Mouse (Mus musculus) MEL (cell line): ENCODE data around the gene 1110017D15Rik. TPM values are rescaled to one million over a fixed set of nuclear protein-coding genes. Genes with fewer than 3 reads are reported as not detected.

Experiments
- DNase-seq: peaks from one replicate; pipeline ENCODE4 v3.0.0; 2011; ENCODE audit warnings: low read depth, low spot score
- H3K27ac ChIP-seq: 2 replicates; pipeline ENCODE4 v1.5.1; 2012; ENCODE audit warnings: low read depth, mild to moderate bottlenecking, control low read depth, low read length, moderate library complexity; ENCODE audit not compliant: control insufficient read depth
- H3K27me3 ChIP-seq, 2 experiments: fragments of 150-350 bp in 1 of 2; sonication (generic) in 1 of 2; 2 replicates each; pipeline ENCODE4 v1.6.1; 2012; ENCODE audit warnings: low read length in 2 of 2, mild to moderate bottlenecking in 2 of 2, improper control_type of control experiment in 1 of 2, moderate library complexity in 1 of 2; ENCODE audit not compliant: insufficient read depth in 2 of 2, control insufficient read depth in 1 of 2
- H3K36me3 ChIP-seq, 2 experiments: 2 replicates each; pipeline ENCODE4 v1.6.1; 2012 to 2014; ENCODE audit warnings: low read length in 2 of 2, improper control_type of control experiment in 1 of 2, inconsistent platforms in 1 of 2, mild to moderate bottlenecking in 1 of 2; ENCODE audit not compliant: insufficient read depth in 2 of 2, control insufficient read depth in 1 of 2
- H3K4me1 ChIP-seq, 2 experiments: fragments of 150-350 bp in 1 of 2; sonication (generic) in 1 of 2; 2 replicates each; pipeline ENCODE4 v1.6.1; 2012; ENCODE audit warnings: low read length in 2 of 2, improper control_type of control experiment in 1 of 2, mild to moderate bottlenecking in 1 of 2; ENCODE audit not compliant: insufficient read depth in 2 of 2, control insufficient read depth in 1 of 2
- H3K4me3 ChIP-seq, 2 experiments: fragments of 150-350 bp in 1 of 2; sonication (generic) in 1 of 2; 2 replicates each; pipeline ENCODE4 v1.5.1; 2012; ENCODE audit warnings: low read depth in 2 of 2, low read length in 2 of 2, mild to moderate bottlenecking in 2 of 2, moderate library complexity in 2 of 2, control low read depth in 1 of 2, improper control_type of control experiment in 1 of 2; ENCODE audit not compliant: control insufficient read depth in 1 of 2, insufficient read depth in 1 of 2
- H3K79me2 ChIP-seq: 2 replicates; pipeline ENCODE4 v1.6.1; 2012; ENCODE audit warnings: mild to moderate bottlenecking, low read length, moderate library complexity; ENCODE audit not compliant: control insufficient read depth, poor library complexity, insufficient read depth
- H3K9ac ChIP-seq: 2 replicates; pipeline ENCODE4 v1.6.1; 2012; ENCODE audit warnings: low read depth, mild to moderate bottlenecking, control low read depth, low read length, moderate library complexity; ENCODE audit not compliant: control insufficient read depth, poor library complexity, severe bottlenecking
- H3K9me3 ChIP-seq: fragments of 150-350 bp; sonication (generic); replicated peaks from 2 replicates; pipeline ENCODE4 v1.6.1; 2012; ENCODE audit warnings: mild to moderate bottlenecking, low read length, improper control_type of control experiment, moderate library complexity; ENCODE audit not compliant: insufficient read depth
- E2F4 ChIP-seq: IDR thresholded peaks from 2 replicates; pipeline ENCODE4 v1.6.1; 2011; ENCODE audit warnings: low read depth, low read length, improper control_type of control experiment, borderline replicate concordance
- ETS1 ChIP-seq: IDR thresholded peaks from 2 replicates; pipeline ENCODE4 v1.6.1; 2012; ENCODE audit warnings: low read depth, mild to moderate bottlenecking, inconsistent platforms, low read length, improper control_type of control experiment, moderate library complexity
- GABPA ChIP-seq: IDR thresholded peaks from 2 replicates; pipeline ENCODE4 v1.6.1; 2012; ENCODE audit warnings: low read depth, mild to moderate bottlenecking, inconsistent platforms, low read length, improper control_type of control experiment, moderate library complexity
- MAX ChIP-seq: IDR thresholded peaks from 2 replicates; pipeline ENCODE4 v1.6.1; 2011; ENCODE audit warnings: low read length, improper control_type of control experiment
- MEF2A ChIP-seq: IDR thresholded peaks from 2 replicates; pipeline ENCODE4 v1.6.1; 2014; ENCODE audit warnings: low read depth, mild to moderate bottlenecking, inconsistent platforms, low read length, improper control_type of control experiment; ENCODE audit not compliant: poor library complexity, insufficient replicate concordance, severe bottlenecking; ENCODE audit errors: extremely low read depth
- MXI1 ChIP-seq: IDR thresholded peaks from 2 replicates; pipeline ENCODE4 v1.6.1; 2011; ENCODE audit warnings: mild to moderate bottlenecking, low read depth, low read length, improper control_type of control experiment
- MYC ChIP-seq: IDR thresholded peaks from 2 replicates; pipeline ENCODE4 v1.6.1; 2011; ENCODE audit warnings: low read depth, mild to moderate bottlenecking, low read length, improper control_type of control experiment, moderate library complexity
- RAD21 ChIP-seq: IDR thresholded peaks from 2 replicates; pipeline ENCODE4 v1.6.1; 2011; ENCODE audit warnings: mild to moderate bottlenecking, low read depth, low read length, improper control_type of control experiment
- RCOR1 ChIP-seq: IDR thresholded peaks from 2 replicates; pipeline ENCODE4 v1.6.1; 2012; ENCODE audit warnings: low read depth, mild to moderate bottlenecking, inconsistent platforms, low read length, improper control_type of control experiment
- TAL1 ChIP-seq: IDR thresholded peaks from 2 replicates; pipeline ENCODE4 v1.6.1; 2012; ENCODE audit warnings: mild to moderate bottlenecking, inconsistent platforms, low read length, moderate library complexity, mixed read lengths
- TBP ChIP-seq: IDR thresholded peaks from 2 replicates; pipeline ENCODE4 v1.8.0; 2011; ENCODE audit warnings: low read depth, low read length, improper control_type of control experiment
- USF1 ChIP-seq: IDR thresholded peaks from 2 replicates; pipeline ENCODE4 v1.6.1; 2014; ENCODE audit warnings: low read depth, mild to moderate bottlenecking, inconsistent platforms, low read length, improper control_type of control experiment, moderate library complexity
- ZNF384 ChIP-seq: IDR thresholded peaks from 2 replicates; pipeline ENCODE4 v1.6.1; 2012; ENCODE audit warnings: low read depth, mild to moderate bottlenecking, inconsistent platforms, low read length, improper control_type of control experiment
- polyA plus RNA-seq, 2 experiments: library from polyadenylated mRNA; stranded (reverse) in 1 of 2; unstranded in 1 of 2; fragments of >175 nt in 1 of 2; fragments of >200 nt in 1 of 2; gene quantifications; 2 replicates each; pipeline versions ENCODE4 v1.2.1 to v1.2.4; 2012; ENCODE audit warnings: low replicate concordance in 2 of 2, low read depth in 1 of 2; ENCODE audit not compliant: insufficient read length in 2 of 2, insufficient read depth in 1 of 2, missing spikeins in 1 of 2
- total RNA-seq: library from RNA; depleted of rRNA; stranded (reverse); fragments of 300-350 nt; gene quantifications from 2 replicates; pipeline ENCODE4 v1.2.3, GENCODE M21; 2012

1110017D15Rik gene
- total and polyA plus RNA-seq, 3 experiments: 0.21 TPM; not detected in 2

- H3K79me2 ChIP-seq: no peaks in the 10 kb centered on the region
- no peak for TF ChIP-seq MXI1
- TF ChIP-seq ZNF384: no peak
- no peaks in the 10 kb centered on the region for H3K27me3 ChIP-seq
- DNase-seq: no peak
- peaks cover 0 to 2% of the 10 kb centered on the region in 2 experiments; a peak in 2 of 4 replicates for H3K36me3 ChIP-seq
- H3K4me1 ChIP-seq: peaks cover 0 to 5% of the 10 kb centered on the region in 2 experiments; a peak in 1 of 4 replicates
- no peaks in the 10 kb centered on the region for H3K9me3 ChIP-seq
- no peak overlapping the region for H3K4me3 ChIP-seq
- H3K27ac ChIP-seq: no peak overlapping the region
- H3K9ac ChIP-seq: no peak overlapping the region
These were observed 20.1 kb downstream of the 1110017D15Rik start for GRCm38 (mm10) chr4:41497046-41497445.

- DNase-seq: no peak
- TF ChIP-seq GABPA: no peak
- TF ChIP-seq RCOR1: no peak
- no peak for TF ChIP-seq TBP
- TF ChIP-seq TAL1: no peak
- no peak for TF ChIP-seq RAD21
- no peak for TF ChIP-seq ETS1
- TF ChIP-seq MYC: no peak
- TF ChIP-seq MEF2A: no peak
- Histone ChIP-seq H3K9me3 (no peaks in the 10 kb centered on the region), H3K27me3 (no peaks in the 10 kb centered on the region), H3K4me1 (no peaks in the 10 kb centered on the region), H3K4me3 (no peak overlapping the region), H3K9ac (no peak overlapping the region), H3K36me3 (no peaks in the 10 kb centered on the region), H3K79me2 (no peaks in the 10 kb centered on the region), H3K27ac (no peak overlapping the region)
These were observed 21.3 kb downstream of the 1110017D15Rik start for GRCm38 (mm10) chr4:41495850-41496249.

- H3K79me2 ChIP-seq: no peaks in the 10 kb centered on the region
- H3K9ac ChIP-seq: no peak overlapping the region
- no peaks in the 10 kb centered on the region for H3K27me3 ChIP-seq
- H3K36me3 ChIP-seq: no peaks in the 10 kb centered on the region
- H3K27ac ChIP-seq: no peak overlapping the region
- DNase-seq: no peak
- H3K4me1 ChIP-seq: no peaks in the 10 kb centered on the region
- TF ChIP-seq MEF2A (no peak), E2F4 (no peak), GABPA (no peak), ETS1 (no peak), MAX (no peak), USF1 (no peak)
- TF ChIP-seq, all 39 proteins: peak for 0
- H3K4me3 ChIP-seq: no peak overlapping the region
- H3K9me3 ChIP-seq: no peaks in the 10 kb centered on the region
These were observed 22.1 kb downstream of the 1110017D15Rik start for GRCm38 (mm10) chr4:41495076-41495475.
